Mouse (Mus musculus) right cerebral cortex, postnatal 25 days (tissue): ENCODE results near the gene Kif26a.
A peak's percentile ranks its signal among the peaks of the same experiment; 100 is the strongest.

Experiments used
- DNase-seq: peaks from one replicate; pipeline ENCODE4 v3.0.0; 2022

Kif26a gene

DNA sequence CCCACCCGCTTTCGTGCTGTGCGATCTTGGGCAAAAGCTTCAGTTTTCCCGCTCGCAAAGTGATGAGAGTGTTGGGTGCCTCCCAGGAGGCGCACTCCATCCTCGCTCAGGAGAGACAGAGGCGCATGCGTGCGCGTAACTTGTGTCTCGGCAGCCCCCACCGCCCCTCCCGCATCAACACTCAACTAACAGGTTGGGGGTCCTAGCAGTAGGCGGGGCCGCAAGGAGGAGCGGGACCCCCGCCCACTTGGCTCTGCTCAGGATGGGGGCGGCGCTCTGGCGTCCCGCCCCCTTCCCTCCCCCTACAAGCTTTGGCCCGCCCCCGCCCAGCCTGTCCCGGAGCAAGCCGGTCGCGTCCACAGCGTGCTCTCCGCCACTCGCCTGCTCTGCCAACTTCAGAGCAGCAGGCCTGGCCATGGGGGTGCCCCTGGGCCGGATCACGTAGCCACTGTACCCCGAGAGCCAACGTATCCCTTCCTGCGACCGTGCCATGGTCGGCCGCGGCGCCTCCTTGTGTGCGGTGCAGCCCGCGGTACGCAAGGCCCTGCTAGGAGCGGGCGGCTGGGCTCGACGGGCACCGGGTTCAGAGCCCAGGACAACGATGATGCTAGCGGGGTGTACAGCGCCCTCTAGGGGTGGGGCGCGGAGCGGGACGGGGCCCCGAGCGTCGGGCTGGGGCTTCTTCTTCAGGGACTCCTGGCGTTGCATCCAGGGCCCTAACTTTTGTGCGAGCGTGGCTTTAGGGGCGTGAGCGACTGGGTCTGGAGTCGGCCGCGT, at the start of gene Kif26a:
TSS of gene Kif26a (plus strand) at position 334 of the 777 bp plus-strand sequence.
- peak; percentile 47 for DNase-seq

DNA sequence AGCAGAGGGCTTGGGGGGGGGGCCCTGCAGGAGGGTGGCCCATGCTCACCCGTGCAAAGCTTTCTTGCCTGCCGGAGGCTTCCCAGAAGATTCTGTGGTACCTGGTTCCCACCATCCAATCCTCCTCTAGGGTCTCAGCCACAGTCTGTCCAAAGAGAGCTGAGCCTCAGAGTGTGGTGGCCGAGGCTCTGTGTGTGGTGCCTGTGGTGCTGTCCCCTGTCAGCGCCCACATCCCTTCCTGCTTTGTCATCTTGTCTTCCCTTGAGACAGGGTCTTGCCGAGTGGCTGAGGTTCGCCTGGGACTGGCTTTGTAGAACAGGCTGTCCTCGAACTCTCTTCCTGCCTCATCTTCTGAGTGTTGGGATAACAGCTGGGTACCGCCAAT, 49.3 kb upstream of the Kif26a start:
- no peak for DNase-seq

DNA sequence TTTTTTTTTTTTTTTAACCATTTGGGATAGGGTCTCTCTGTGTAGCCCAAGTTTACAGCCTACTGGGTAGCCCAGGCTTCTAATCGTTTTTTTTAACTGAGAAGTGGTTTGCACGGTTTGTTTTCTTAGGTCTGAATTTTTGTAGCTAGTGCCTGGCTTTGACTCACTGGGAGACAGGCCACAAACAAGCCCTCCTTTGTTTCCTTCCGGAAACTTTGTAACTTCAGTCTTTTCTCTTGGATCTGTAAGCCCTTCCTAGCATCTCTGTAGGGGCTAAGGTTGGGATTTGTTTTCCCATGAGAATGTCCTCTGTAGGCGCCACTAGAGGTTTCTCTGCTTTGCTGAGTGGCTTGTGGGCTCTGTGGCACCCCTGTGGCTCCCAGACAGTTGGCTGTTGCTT, 45.9 kb upstream of the Kif26a start:
- DNase-seq, result no peak

DNA sequence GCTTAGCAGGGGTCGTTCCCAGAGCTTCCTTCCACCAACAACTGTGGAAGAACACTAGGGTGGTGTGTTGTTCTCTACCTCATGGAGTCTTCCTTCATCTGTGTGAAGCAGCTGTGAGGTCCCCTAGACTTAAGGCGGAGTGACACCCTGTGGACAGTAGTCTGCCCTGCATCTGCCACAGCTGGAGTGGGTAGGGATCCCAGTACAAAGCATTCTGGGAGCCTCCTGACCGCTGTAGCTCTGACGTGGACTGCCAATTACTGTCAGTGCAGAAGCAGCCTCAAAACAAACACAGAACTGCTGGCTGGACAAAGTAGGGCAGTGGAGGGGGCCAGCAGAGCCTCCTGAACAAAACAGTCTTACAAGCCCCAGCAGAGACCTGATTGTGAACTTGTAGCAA, 45.0 kb upstream of the Kif26a start:
- DNase-seq, result no peak

DNA sequence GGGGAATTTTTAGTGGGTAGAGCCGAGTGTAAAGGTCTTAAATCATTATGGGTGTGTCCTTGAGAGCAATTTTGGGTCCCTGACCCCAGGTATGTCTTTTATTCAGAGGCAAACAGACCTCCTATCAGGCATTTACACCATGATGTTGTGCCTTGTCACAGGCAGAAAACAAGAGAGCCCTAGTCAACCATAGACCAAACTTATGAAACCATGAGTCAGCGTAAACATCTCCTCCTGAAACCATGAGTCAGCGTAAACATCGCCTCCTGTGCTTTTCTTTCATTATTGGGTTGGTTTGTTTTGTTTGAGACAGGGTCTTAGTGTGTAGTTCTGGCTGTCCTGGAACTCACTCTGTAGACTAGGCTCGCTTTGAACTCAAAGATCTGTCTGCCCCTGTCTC, 42.8 kb upstream of the Kif26a start:
- no peak for DNase-seq

DNA sequence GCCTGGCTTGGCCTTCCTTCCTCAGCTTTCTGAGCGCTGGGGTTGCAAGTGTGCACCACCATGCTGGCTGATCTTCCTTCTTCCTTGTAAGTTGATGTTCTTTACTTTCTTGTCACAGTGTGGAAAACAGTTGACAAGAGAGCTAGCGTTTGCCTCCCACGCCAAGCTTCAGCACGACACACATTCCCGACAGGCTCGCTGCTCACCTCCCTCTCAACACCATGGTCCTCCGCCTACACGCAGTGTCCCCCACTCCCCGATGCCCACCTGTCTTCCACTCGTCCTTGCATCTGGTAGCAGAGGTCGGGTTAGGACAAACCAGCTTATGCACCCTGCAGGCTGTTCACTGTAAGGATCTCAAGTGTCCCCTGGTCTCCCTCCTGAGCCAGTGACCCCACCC, 41.1 kb upstream of the Kif26a start:
- DNase-seq, result no peak

DNA sequence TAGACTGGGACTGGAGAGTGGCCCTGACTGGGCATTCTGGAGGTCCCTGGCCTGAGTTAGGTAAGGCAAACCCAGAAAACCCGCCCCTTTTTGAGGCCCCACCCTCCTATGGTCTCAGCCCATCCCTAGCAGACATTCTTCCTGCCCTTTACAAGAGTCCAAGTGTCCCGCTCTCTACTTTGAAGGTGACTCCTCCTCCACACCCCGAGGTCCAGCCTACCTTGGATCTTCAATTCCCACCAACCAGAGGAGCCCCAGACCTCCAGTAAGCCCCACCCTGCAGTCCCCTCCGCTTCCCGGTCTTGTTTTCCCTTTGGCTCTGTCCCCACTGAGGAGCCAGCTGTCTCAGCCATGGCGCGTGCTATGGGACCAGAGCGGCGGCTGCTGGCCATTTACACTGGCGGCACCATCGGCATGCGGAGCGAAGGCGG, 39.5 kb upstream of the Kif26a start, which contains the start of gene Aspg:
TSS of gene Aspg (plus strand) at position 139 of the 431 bp plus-strand sequence.
- DNase-seq, result no peak

DNA sequence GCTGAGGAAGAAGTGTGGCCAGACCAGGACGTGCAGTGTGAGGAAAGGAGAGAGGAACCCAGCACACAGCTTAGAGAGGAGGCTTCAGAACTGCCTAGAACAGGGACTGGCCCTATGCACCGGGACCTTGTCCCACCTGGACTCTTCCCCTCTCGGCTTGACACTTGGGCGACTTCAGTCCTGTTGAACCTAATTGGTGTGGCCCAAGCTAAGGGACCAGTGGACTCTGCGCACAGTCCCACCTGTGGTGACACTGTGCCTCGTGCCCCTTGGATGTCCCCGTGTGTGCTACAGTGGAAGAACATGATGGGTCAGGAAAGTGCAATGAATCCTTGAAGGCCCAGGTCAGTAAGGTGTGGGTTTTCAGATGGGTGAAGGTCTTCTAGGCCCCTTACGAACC, 38.3 kb upstream of the Kif26a start:
- no peak for DNase-seq

DNA sequence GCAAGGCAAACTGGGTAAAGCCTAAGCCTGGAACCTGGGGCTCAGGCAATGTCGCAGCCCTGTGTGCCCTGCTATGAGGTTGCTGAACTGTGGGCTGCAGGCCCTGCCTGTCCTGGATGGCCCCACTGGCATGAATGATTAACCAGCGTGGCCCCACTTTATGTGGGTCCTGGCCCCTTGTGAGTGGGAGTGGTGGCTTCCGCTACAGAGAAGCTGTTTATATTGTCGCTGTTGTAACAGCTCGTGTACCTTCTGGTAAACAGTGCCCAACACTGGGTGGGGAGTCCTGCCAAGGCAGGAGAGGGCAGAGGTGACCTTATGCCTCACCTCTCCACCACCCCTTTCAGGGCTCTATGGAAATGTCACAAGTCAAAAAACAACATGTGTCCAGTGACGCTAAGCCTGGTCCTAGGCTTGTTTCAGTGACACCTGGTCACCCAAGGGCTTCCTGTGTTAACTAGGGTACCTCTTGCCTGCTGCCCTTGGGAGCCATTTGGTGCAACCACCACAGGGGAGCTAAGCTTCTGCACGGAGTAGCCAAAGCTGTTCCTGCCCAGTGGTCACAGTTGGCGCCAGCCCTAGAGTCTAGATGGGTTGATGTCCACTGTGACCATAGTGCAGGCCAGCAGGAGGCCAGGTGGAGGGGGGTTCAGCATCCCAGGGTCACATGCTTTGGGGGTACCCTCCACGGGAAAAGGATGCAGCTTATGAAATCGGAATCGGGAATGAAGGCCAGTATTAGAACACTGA, 37.1 kb upstream of the Kif26a start:
- DNase-seq, result no peak

DNA sequence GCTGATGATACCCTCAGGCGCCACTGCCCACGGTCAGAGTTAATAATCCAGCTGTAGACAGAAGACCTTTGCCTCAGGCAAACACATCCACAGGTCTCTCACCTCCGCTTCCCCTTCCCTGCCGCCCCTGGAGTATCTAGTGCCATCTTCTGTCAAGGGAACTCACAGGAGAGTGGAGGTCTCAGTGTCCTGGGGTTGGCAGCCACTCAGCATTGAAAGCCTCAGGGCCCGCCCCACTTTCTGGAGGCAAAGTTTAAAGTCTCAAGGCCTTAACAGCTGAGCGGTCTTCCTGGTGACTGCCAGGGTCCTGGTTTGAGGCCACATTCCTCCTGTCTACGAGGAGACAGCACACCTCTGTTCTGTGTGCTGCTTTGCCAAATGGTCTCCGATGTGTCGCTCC, 36.3 kb upstream of the Kif26a start:
- DNase-seq, result no peak

DNA sequence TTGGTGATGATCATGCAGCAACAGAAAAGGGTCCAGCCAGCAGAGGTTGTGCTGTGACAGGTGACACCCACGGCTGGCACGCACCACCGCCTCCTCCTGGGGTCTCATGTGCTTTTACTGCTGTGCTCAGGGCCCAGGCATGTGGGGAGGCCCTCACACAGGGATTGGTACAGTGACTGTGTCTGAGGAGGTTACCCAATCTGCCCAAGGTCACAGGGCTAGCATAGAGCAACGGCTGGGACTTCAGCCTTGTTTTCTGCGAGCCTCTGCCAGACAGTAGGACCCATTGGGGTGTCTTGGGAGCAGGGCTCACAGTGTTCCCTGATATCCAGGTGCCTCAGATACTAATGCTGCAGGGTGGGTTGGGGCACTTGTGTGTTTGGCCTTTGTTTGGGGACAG, 34.7 kb upstream of the Kif26a start:
- no peak for DNase-seq

DNA sequence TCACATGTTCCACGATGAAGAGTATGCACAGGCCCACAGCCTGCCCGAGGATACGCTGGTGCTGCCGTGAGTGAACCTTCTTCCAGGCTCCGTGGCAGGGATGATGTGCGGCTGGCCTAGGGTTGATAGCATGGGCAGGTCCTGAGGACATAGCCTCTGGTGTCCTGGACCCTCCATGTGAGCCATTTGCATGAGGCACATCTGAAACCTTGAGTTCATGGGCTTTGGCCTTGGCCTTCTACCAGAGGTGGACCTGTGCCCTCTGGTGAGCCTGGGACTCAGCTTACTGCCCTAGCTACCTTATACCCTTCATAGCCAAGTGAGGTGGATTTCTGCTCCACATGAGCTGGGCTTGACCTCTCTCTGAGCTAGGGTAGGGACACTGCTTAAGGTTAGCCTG, 33.8 kb upstream of the Kif26a start:
- DNase-seq, result no peak

DNA sequence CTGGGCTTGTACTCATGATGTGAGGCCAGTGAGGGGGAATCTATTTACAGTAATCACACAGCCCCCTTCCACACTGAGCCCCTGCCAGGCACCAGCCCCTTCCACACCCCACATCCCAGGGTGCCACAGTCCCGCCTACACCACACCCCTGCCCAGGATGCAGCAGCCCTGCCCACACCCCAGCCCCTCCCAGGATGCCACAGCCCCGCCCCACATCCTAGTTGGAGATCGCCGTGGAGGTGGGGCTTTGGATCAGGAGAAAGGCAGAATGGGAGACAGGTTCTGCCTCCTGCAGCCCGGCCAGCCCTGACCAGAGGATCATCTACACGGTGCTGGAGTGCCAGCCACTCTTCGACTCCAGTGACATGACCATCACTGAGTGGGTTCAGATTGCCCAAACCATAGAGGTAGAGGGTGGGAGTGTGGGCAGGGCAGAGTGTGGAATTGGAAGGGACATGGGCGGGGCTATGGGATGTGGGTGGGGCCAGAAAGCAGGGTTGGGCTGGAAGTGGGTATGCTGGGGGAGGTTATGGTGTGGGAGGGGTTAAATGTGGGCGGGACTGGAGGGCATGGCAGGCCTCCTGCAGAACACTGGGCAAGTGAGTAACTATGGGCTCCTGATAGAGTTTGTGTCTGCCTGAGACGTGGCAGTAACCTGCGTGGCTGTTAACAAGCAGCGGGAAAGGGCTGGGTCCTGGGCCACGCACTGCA, 33.2 kb upstream of the Kif26a start:
- DNase-seq, result no peak

DNA sequence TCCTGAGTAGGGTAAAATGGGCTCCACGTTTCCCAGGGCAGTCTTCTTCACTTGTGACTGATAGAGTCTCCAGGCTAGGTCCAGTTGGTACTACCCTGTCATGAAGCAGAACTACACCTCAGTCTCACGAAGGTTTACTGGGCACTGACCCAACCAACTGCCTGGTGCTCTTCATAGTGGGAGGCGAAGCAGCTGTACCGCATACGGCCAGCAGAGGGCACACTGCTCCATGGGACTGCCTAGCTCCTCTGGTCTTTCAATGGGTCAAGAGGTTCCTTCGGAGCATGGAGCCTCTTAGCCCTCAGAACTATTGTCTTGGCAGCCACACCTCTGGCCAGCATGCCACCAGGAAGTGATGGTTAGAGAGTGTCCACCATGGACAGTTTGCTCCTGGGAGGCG, 32.3 kb upstream of the Kif26a start:
- DNase-seq, result peak; percentile 67

DNA sequence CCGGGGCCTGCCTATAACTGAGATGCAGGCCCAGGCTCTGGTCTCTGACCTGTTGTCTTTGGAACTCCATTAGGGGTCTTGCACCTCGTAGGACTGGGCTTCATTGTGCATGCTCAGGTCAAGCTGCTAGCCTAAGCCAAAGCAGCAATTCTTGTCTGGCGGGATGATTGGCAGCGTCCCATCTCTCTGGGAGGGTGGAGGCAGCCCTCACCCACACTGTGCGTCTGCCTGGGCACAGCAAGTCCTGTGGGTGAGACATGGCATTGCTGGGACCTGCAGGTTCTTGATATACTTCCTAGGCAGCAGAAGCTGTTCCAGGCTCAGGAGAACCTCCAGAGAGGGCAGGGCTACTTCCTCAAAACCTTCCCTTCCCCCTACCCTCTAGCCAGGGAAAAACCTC, 29.0 kb upstream of the Kif26a start:
- DNase-seq, result no peak

DNA sequence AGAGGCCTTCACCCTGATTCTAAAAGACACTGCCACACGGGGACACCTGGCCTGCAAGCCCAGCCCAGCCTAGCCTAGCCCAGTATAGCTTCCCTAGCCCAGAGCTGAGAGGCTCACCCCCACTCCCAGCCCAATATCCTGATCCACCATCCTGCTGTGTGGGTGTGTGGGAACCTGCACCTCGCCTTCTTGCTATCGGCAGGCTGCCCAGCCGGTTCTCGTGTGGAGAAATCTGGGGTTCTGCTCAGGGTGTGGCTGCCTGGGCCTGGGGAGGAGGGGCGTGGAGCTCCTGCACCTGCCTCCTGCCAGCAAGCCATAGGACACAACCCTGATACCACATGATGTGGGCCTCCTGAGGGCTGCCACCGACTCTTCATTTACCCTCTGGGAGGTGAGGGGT, 28.4 kb upstream of the Kif26a start:
- DNase-seq, result peak; percentile 81

DNA sequence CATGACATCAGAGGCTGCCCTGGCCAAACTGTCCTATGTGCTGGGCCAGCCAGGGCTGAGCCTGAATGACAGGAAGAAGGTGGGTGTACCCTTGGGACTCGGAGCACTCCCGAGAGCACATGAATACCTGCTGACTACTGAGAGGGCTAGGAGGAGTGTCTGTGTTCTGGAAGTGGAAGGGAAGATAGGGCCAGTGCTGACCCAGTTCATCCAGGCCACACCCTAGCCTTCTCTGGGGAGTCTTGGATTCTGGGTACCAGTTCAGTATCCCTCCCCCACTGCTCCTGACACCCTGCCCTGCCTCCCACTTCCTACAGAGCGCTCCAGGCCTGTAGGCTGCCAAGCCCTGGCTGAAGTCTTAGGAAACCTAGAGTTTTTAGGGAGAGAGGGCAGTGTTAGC, 24.8 kb upstream of the Kif26a start:
- DNase-seq, result no peak

DNA sequence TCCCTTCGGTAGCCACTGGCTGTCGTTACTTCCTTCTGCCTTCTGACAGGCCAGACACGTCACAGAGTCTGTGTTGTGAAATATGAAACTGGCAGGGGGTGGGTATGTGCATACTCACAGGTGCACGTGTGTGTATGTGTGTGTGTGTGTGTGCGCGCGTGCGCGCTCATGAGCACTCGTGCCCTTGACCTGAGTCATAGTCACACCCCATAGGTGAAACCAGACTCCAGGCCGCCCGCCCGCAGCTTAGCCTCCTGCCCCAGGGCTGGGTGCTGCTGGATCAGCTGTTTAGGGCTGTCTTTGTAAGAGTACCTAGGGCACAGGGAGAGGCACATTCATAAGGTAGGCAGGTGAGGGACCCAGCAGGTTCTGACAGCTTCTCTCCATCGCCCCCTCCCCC, 20.1 kb upstream of the Kif26a start:
- DNase-seq, result no peak

DNA sequence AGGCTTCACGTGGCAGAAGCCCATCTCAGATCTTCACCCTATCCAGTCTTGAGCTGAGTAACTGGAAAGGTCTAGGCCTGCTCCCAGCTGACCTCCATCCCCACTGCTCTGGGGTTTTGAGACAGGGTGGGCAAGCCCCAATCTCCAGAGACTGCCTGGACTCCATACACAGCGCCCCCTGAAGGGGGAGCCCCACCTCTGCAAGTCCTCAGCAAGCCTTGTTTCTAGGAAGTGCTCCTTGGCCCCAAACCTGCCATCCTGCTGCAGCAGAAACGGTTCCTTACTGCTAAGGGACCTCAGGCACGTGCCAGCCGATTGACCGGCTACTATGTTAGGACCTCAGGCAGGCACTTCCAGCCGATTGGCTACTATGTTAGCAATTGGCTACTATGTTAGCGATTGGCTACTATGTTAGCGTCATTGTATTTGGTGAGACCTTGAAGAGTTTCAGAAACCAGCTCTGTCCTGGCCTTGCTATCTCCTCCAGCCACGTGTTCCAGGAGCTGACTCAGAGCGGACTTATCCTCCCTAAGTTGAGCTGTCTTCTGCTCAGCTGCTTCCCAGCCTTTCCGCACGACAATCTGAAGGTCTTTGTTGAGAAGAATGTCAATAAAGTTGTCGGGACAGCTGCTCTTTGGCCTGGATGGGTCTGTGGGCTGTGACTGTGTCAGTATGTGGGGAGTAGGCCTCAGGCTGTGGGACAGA, 18.9 kb upstream of the Kif26a start:
- no peak for DNase-seq

DNA sequence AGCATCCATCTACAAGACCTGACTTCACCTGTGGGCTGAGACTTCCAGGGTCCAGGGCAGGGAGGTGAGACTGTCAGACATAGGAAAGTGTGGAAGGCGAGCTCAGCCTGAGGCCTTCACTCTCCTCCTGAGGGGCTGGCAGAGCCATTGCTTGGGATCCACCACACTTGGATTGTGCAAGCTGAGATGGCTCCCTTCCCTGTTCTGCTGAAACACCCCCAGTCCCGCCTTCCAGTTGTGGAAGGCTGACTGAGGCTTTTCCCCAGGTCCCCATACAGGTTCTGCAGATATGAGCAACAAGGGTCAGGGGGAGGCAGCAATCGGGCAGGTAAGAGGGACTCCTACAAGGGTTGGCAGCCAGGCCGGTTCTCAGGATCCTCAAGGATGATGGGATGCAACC, 17.5 kb upstream of the Kif26a start:
- no peak for DNase-seq

DNA sequence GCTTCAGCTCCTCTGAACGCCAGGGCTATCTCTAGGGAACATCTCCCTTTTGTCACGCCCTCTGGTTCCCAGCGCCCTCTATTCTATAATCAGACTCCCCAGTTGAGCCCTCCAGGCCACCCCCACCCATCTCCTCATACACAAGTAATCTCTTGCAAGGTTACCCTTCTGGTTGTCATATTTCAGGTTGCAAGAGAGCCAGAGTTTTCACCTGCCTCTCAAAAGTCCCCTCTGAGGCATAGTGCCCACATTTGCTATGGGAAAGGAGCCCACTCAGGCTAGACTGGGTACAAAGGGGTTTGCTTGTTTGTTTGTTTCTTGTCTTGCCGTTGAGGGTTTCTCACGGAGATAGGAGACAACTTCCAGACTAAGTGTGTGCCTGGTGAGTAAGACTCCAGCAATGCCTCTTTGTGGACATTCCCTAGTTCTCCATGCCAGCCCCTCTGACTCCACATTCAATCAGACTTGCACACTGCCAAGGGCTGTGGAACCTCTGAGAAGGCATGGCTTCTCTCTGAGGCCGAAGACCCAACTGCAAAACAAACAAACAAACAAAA, 16.6 kb upstream of the Kif26a start:
- DNase-seq, result no peak

DNA sequence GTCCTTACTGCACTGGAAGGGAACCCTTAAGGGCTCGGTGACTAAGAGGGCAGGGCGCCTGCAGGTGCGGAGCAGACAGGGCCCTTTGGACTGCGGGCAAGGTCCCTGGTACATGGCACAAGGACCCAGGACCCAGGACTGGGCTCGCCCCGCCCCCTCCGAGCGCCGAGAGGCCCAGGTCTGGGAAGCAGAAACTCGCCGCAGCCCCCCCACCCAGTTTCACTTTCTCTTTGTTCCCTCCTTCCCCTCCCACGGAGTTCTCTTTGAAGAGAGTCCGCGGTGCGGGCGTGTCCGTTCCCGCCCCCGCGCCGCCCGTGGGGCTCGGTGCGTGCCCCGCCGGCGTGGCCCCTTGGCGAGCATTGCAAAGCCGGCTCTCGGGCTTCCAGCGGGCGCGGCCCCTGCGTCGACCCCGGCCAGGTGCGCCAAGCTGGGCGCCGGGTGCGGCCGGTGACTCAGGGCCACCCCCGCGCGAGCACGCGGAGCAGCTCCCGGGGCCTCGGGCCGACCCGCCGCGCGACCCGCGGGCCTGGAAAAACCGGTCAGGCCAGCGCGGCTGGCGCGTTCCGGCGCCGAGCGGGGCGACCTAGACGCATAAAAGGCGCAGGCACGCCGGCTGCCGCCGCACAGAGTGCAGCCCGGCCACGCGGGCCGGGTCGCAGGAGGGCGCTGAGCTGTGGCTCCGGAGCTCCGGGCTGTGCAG, 15.7 kb upstream of the Kif26a start:
- no peak for DNase-seq
